Mouse (Mus musculus): Measurements from ENCODE around the gene Parg. TPM values are rescaled to one million over a fixed set of nuclear protein-coding genes. Genes with fewer than 3 reads are reported as not detected.

Gene Parg
- 29.9 and 32.9 TPM in 2 replicates for polyA plus RNA-seq (2015; fragmentation: Nextera tagmentation; extraction: Ambion mirVana)

GRCm38 (mm10) chr14:32201791-32202451, at the start of gene Parg, which contains the start of gene Timm23:
Gene Parg, plus strand, starts transcription at chr14:32201949.
Gene Timm23, minus strand, starts transcription at chr14:32201898.
- under 1% methylated on average over 68 of the region's 77 CpGs for WGBS
- H3K27ac ChIP-seq (ENCODE audit: low read length): peak within 1 kb of the TSS; percentile 73
- peaks cover 14% of the 10 kb centered on the region for H3K36me3 ChIP-seq (ENCODE audit: control insufficient read depth, insufficient read depth, low read length)
- peak; percentile 98 for ATAC-seq (ENCODE audit: low read depth)
- H3K4me2 ChIP-seq (ENCODE audit: low read depth, low read length): peak within 1 kb of the TSS; percentile 93
- H3K9ac ChIP-seq (ENCODE audit: low read length): peak within 1 kb of the TSS; percentile 97
- H3K27me3 ChIP-seq (ENCODE audit: control insufficient read depth, insufficient read depth, low read depth, low read length): no peaks in the 10 kb centered on the region
- H3K4me1 ChIP-seq (replicated peaks; ENCODE audit: control insufficient read depth, insufficient read depth, low read length): peaks cover 19% of the 10 kb centered on the region
- peak within 1 kb of the TSS; percentile 99 for H3K4me3 ChIP-seq (ENCODE audit: low read length)
- no peaks in the 10 kb centered on the region for H3K9me3 ChIP-seq (ENCODE audit: control insufficient read depth, low read length)

- Histone ChIP-seq H3K36me3 (ENCODE audit: control insufficient read depth, insufficient read depth, low read length) (no peaks in the 10 kb centered on the region), H3K9me3 (ENCODE audit: control insufficient read depth, low read length) (no peaks in the 10 kb centered on the region), H3K4me1 (replicated peaks; ENCODE audit: control insufficient read depth, insufficient read depth, low read length) (no peaks in the 10 kb centered on the region), H3K4me3 (ENCODE audit: low read length) (no peak overlapping the region), H3K4me2 (ENCODE audit: low read depth, low read length) (no peak overlapping the region), H3K27me3 (ENCODE audit: control insufficient read depth, insufficient read depth, low read depth, low read length) (no peaks in the 10 kb centered on the region), H3K9ac (ENCODE audit: low read length) (no peak overlapping the region), H3K27ac (ENCODE audit: low read length) (no peak overlapping the region)
- ATAC-seq (ENCODE audit: low read depth): no peak
- 88% methylated on average over 18 of the region's 18 CpGs for WGBS
These were observed 49.3 kb upstream of the Parg start for GRCm38 (mm10) chr14:32152243-32152965.

- no peaks in the 10 kb centered on the region for H3K9me3 ChIP-seq (ENCODE audit: control insufficient read depth, low read length)
- WGBS: 94% methylated on average over 2 of the region's 2 CpGs
These were observed 48.6 kb upstream of the Parg start for GRCm38 (mm10) chr14:32153156-32153555.

GRCm38 (mm10) chr14:32154758-32155157, 47.0 kb upstream of the Parg start:
- WGBS: 80% methylated on average over 6 of the region's 6 CpGs
- no peak for ATAC-seq (ENCODE audit: low read depth)
- H3K27ac ChIP-seq (ENCODE audit: low read length): no peak overlapping the region

More at GRCm38 (mm10) chr14:32153156-32153555, 48.6 kb upstream of the Parg start:
- ATAC-seq (ENCODE audit: low read depth): no peak
- no peaks in the 10 kb centered on the region for H3K36me3 ChIP-seq (ENCODE audit: control insufficient read depth, insufficient read depth, low read length)
- no peak overlapping the region for H3K9ac ChIP-seq (ENCODE audit: low read length)
- H3K4me3 ChIP-seq (ENCODE audit: low read length): no peak overlapping the region
- no peaks in the 10 kb centered on the region for H3K27me3 ChIP-seq (ENCODE audit: control insufficient read depth, insufficient read depth, low read depth, low read length)
- no peaks in the 10 kb centered on the region for H3K4me1 ChIP-seq (replicated peaks; ENCODE audit: control insufficient read depth, insufficient read depth, low read length)
- H3K4me2 ChIP-seq (ENCODE audit: low read depth, low read length): no peak overlapping the region
- no peak overlapping the region for H3K27ac ChIP-seq (ENCODE audit: low read length)

GRCm38 (mm10) chr14:32159150-32159670, 42.5 kb upstream of the Parg start:
- Histone ChIP-seq H3K4me1 (replicated peaks; ENCODE audit: control insufficient read depth, insufficient read depth, low read length) (peaks cover 9% of the 10 kb centered on the region), H3K9me3 (ENCODE audit: control insufficient read depth, low read length) (no peaks in the 10 kb centered on the region), H3K27ac (ENCODE audit: low read length) (peak overlapping the region; percentile 60), H3K36me3 (ENCODE audit: control insufficient read depth, insufficient read depth, low read length) (no peaks in the 10 kb centered on the region), H3K27me3 (ENCODE audit: control insufficient read depth, insufficient read depth, low read depth, low read length) (no peaks in the 10 kb centered on the region), H3K4me2 (ENCODE audit: low read depth, low read length) (peak overlapping the region; percentile 59), H3K4me3 (ENCODE audit: low read length) (peak overlapping the region; percentile 71), H3K9ac (ENCODE audit: low read length) (peak overlapping the region; percentile 83)
- 28% methylated on average over 4 of the region's 4 CpGs for WGBS
- ATAC-seq (ENCODE audit: low read depth): peak; percentile 61

More at GRCm38 (mm10) chr14:32154758-32155157, 47.0 kb upstream of the Parg start:
- Histone ChIP-seq H3K9ac (ENCODE audit: low read length) (no peak overlapping the region), H3K4me2 (ENCODE audit: low read depth, low read length) (no peak overlapping the region), H3K36me3 (ENCODE audit: control insufficient read depth, insufficient read depth, low read length) (no peaks in the 10 kb centered on the region), H3K9me3 (ENCODE audit: control insufficient read depth, low read length) (no peaks in the 10 kb centered on the region), H3K4me3 (ENCODE audit: low read length) (no peak overlapping the region), H3K27me3 (ENCODE audit: control insufficient read depth, insufficient read depth, low read depth, low read length) (no peaks in the 10 kb centered on the region), H3K4me1 (replicated peaks; ENCODE audit: control insufficient read depth, insufficient read depth, low read length) (no peaks in the 10 kb centered on the region)

- H3K36me3 ChIP-seq (ENCODE audit: control insufficient read depth, insufficient read depth, low read length): no peaks in the 10 kb centered on the region
- H3K9me3 ChIP-seq (ENCODE audit: control insufficient read depth, low read length): no peaks in the 10 kb centered on the region
- peak within 1 kb of the TSS; percentile 71 for H3K4me3 ChIP-seq (ENCODE audit: low read length)
- peak; percentile 99 for ATAC-seq (ENCODE audit: low read depth)
- no peaks in the 10 kb centered on the region for H3K27me3 ChIP-seq (ENCODE audit: control insufficient read depth, insufficient read depth, low read depth, low read length)
- peak within 1 kb of the TSS; percentile 69 for H3K4me2 ChIP-seq (ENCODE audit: low read depth, low read length)
- H3K4me1 ChIP-seq (replicated peaks; ENCODE audit: control insufficient read depth, insufficient read depth, low read length): peaks cover 14% of the 10 kb centered on the region
- peak within 1 kb of the TSS; percentile 60 for H3K27ac ChIP-seq (ENCODE audit: low read length)
- peak within 1 kb of the TSS; percentile 83 for H3K9ac ChIP-seq (ENCODE audit: low read length)
- WGBS: under 1% methylated on average over 38 of the region's 40 CpGs
These were observed 42.0 kb upstream of the Parg start, which contains the start of gene Ncoa4 for GRCm38 (mm10) chr14:32159690-32160246. Gene Ncoa4, plus strand, starts transcription at chr14:32159865.

- Histone ChIP-seq H3K4me2 (ENCODE audit: low read depth, low read length) (peak overlapping the region; percentile 69), H3K4me3 (ENCODE audit: low read length) (peak overlapping the region; percentile 71), H3K36me3 (ENCODE audit: control insufficient read depth, insufficient read depth, low read length) (no peaks in the 10 kb centered on the region), H3K27me3 (ENCODE audit: control insufficient read depth, insufficient read depth, low read depth, low read length) (no peaks in the 10 kb centered on the region), H3K27ac (ENCODE audit: low read length) (no peak overlapping the region), H3K4me1 (replicated peaks; ENCODE audit: control insufficient read depth, insufficient read depth, low read length) (peaks cover 21% of the 10 kb centered on the region), H3K9me3 (ENCODE audit: control insufficient read depth, low read length) (no peaks in the 10 kb centered on the region), H3K9ac (ENCODE audit: low read length) (peak overlapping the region; percentile 83)
- WGBS: 25% methylated on average over 7 of the region's 7 CpGs
- no peak for ATAC-seq (ENCODE audit: low read depth)
These were observed 41.2 kb upstream of the Parg start for GRCm38 (mm10) chr14:32160563-32160962.

GRCm38 (mm10) chr14:32161090-32161885, 40.5 kb upstream of the Parg start:
- H3K4me3 ChIP-seq (ENCODE audit: low read length): peak overlapping the region; percentile 71; the same call in 1 of the 2 replicates
- peaks cover 22% of the 10 kb centered on the region for H3K4me1 ChIP-seq (replicated peaks; ENCODE audit: control insufficient read depth, insufficient read depth, low read length)
- H3K27me3 ChIP-seq (ENCODE audit: control insufficient read depth, insufficient read depth, low read depth, low read length): no peaks in the 10 kb centered on the region
- H3K9me3 ChIP-seq (ENCODE audit: control insufficient read depth, low read length): no peaks in the 10 kb centered on the region
- 75% methylated on average over 12 of the region's 12 CpGs for WGBS
- H3K9ac ChIP-seq (ENCODE audit: low read length): peak overlapping the region; percentile 83
- H3K4me2 ChIP-seq (ENCODE audit: low read depth, low read length): peak overlapping the region; percentile 69
- H3K27ac ChIP-seq (ENCODE audit: low read length): no peak overlapping the region
- ATAC-seq (ENCODE audit: low read depth): no peak
- no peaks in the 10 kb centered on the region for H3K36me3 ChIP-seq (ENCODE audit: control insufficient read depth, insufficient read depth, low read length)

All from lung, embryonic 16.5 days (tissue).